Mouse (Mus musculus): ENCODE results near the gene Ppp1r3c.

DNA sequence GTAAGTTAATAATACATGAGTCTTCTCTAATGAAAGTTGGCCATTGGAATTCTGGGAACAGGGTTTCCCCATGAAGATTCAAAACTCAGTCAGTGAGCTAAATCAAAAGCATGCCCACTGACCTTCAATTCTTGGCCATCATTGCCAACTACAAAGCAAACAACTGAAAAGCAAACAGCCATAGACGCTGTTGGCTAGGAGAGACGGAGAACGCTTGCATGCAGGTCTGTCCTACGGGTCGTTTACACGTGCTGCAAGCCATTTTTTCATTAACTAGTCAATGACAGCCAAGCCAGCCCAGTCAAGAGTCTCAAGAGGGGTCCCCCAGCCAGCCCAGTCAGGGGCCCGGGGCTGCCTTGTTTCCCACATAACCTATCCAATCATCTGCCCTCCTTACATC, 31.7 kb downstream of the Ppp1r3c start:
- no peak for TF ChIP-seq GATA1 (IDR thresholded peaks at IDR 0.05; ENCODE audit: low read length)
- no peak for TF ChIP-seq TAL1 (IDR thresholded peaks at IDR 0.05; ENCODE audit: low read length)
